Mouse (Mus musculus) urinary bladder, postnatal 4 days (tissue): Measurements from ENCODE around the gene Rtl10.

Source experiments
- DNase-seq, 2 experiments: peaks; one replicate each; pipeline ENCODE4 v3.0.0; 2021 to 2022; ENCODE audit warnings: low spot score in 2 of 2

The Rtl10 gene

DNA sequence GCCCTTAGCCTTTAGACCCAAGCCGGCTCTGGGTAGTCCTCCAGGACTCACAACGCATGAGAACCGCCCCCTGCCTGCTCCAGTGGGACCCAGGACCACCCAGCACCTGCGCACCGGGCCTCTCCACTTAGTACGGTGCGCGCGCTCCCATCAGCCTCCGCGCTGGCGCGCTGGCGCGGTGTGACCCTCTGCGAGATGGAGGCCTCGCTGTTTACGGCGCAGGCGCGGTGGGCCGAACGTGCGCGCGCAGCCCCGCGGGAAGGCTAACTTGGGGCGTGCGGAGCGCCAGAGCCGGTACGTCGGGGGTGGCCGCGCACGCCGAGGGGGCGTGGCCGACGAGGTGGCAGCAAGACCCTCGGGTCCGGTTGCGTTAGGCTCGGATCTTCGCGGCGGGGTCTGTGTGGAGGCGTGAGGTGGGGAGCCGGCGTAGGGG is at the start of gene Rtl10, which contains the start of gene Gnb1l:
TSS of gene Rtl10 (plus strand) at position 344 of the 433 bp plus-strand sequence.
TSS of gene Gnb1l (plus strand) at position 156 of the 433 bp plus-strand sequence.
- peak; percentile 92 to 96 for DNase-seq

DNA sequence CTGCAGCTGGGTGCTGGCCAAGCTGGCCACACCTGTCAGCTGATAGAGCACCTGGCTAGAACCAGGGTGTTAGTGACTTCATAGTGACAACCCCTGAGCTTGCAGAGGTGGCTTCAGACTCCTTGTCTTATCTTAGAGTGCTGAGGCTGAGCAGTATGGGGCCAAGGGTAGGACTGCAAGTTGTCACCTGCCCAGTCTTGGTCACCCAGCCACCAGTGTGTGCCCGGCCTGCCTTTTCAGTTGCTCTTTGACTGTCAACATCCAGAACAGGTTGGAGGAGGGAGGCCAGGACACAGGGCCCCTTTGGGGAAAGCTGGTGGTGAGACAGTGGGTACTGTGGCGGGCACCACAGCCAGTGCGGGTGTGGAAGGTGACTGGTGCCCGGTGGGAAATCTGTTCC is 49.7 kb upstream of the Rtl10 start:
- DNase-seq, result no peak

DNA sequence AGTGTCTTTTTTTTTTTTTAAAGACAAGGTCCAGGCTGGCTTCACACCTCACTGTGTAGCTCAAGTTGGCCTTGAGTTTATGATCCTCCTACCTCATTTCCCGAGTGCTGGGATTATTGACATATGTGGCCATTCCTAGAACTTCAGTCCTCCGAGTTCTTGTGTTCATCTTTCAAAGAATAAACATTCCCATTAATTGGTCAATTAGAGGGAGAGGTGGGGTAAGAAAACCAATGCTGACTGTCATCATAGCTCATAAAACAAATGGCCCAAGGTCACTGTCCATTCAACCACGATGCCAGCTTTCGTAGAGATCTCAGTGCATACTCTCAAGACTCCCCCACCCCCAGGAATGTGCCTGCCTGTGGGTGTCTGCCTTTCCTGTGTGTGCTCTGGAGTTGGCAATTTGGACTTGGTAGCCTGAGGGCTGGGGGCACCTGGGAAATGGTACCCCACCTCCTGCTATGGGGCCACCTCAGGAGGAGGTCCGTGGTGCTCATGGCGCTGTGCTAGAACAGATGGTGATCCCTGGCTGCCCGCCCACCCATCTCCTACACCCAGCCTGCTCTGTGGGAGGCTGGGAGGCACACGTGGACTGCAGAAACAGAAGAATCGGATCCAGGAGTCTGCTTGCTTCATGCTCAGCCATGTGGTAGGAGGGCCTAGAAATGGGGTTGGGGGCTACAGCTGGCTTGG is 47.1 kb upstream of the Rtl10 start:
- peak in 1 of 2 experiments; percentile 34 for DNase-seq

DNA sequence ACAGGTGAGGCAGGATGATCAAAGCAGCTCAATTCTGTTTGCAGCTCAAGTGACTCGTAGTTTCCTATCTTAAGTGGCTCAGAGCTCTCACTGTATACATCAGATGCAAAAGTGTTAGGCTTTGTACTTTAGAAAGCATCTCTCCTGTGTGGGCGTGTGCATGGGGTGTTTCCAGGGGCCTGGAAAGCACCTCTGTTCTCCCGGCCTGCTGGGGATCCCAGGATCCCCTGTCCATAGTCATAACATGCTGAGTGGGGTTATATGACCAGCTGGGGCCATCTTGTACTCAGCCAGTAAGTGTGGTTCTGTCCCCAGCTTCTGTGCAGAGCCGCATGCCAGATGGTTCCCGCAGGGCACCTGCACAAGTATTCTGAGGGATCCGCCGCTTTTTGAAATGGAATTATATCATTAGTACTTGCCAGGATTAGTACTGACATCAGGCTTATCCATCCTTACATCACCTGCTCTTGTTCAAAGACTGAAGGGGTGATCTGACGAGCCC is 46.3 kb upstream of the Rtl10 start:
- no peak for DNase-seq

DNA sequence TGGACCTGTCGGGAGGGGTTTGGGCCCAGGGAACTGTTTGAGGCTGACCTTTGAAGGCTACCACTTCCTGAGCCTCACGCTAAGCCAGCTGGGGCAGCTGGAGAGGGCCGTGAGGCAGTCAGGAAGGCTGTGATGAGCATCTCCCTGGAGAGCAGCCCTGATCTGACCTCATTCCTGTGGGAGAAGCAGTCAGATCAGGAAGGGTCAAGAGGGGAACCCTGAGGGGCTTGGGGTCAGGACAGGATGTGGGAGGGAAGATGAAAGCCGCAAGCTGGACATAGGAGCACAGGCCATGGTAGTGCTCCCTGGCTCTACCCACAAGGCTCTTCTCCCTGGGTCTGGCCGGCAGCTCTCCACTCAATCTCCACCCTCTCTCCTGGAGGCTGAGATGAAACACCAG is 44.9 kb upstream of the Rtl10 start:
- DNase-seq, result no peak

DNA sequence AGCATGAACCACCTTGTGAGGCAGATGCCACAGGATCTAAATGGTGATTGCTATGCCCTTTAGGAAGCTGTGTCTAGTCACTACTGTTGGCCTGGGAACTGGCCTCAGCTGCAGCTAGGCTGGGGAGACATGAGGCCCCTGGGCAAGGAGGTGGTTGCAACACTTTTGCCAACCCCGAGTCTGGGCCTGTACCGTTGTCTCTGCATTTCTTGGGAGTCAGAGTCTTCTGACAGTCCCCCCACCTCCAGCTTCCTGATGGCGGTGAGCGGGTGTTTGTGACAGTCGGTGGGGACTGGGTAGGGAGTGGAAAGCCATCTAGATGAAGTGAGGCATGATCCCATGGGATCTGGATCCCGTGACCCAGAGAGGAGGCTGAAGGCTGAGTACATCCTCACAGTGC is 43.3 kb upstream of the Rtl10 start:
- DNase-seq, result no peak

DNA sequence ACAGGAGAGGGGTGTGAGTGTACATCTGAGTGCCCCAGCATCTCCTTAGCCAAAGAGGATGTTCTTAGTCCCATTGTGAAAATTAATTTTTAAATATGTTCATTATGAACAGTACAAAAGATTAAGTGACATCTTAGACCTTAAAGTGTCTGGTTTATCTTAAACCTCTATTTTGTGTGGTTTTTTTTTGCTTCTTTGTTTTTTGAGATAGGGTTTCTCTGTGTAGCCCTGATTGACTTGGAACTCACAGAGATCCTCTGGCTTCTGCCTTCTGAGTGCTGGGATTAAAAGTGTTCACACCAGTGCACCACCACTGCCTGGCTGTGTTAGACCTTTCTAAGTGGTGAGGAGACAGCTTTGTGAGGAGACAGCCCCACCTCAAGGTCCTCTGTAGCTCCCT is 40.0 kb upstream of the Rtl10 start:
- no peak for DNase-seq

DNA sequence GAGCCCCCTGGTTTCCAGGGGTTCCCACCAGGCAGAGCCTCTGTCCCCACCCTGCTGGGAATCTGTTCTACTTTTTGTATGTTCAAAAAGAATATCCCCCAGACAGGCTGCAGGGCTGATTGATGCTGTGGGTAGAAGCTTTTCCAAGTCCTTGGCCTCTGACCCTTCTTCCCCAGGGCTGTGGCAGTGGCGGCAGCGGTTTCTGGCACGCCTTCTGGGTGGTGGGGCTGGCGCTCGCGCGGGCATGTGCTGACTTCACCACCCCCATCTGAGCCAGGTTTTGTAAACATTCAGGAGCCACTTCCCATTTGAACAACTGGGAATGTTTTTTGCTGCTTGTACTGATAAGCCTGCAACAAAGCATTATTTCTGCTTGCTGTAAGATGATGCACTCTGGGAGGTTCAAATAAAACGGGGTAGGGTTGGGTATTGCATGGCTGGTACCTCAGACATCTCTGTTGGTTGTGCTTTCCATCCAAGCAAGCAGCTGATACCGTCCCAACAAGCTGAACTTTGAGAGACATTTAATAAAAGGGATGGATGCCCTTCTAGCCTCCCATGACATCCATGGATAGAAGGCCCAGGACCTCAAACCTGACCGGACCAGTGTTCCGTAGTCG is 39.3 kb upstream of the Rtl10 start:
- no peak for DNase-seq

DNA sequence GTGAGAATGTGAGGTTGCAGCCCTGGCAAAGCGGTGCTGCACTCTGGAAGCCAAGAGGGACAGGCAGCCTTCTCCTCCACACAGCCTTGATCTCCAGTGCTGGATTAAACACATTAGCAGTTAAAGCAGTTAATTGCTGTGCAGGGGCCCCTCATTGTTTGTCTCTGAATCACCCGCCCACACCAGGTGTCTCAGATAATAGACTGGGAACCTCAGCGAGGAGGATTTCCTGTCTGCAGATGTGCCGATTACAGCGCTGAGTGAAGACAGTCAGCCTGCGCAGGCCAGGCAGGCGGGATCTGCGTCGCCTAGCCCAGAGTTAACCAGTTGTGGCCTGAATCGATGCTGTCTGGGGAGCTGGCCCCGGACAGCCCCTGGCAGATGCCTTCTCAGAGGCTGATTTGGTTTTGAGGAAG is 38.7 kb upstream of the Rtl10 start:
- DNase-seq, result peak in 1 of 2 experiments; percentile 42

DNA sequence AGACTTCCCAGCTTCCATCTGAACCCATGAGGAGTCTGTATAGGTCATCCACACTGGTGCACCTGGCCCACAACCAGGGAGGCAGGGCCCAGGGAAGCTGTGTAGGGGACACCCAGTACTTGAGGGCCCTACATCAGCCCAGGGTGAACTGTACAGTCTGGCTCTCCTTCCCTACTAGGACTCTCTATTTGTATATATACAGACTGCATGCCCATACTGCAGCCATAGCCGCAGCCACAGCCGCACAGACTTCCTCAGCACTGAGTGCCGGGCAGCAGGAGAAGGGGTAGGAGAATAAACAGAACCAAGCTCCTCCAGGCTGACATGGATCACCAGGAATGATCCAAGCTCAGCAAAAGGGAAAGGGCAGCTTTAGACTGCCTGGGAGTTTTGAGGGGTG is 37.9 kb upstream of the Rtl10 start:
- no peak for DNase-seq

DNA sequence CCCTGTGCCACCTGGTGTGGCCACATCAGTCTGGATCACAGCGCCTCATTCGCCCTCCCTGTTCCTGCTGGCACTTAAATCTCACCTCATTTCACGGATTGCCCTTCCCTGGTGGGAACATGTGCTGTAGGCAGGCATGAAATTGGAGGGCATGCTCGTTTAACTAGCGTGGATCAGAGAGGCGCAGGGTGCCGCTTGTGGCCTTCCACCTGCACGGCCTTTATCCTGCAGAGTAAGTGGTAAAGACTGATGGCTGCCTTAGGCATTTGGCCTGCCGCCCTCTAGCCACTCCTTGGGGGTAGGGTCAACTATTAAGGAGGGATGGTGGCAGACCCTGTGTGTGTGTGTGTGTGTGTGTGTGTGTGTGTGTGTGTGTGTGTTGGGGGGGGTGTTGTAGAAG is 36.7 kb upstream of the Rtl10 start:
- DNase-seq, result no peak

DNA sequence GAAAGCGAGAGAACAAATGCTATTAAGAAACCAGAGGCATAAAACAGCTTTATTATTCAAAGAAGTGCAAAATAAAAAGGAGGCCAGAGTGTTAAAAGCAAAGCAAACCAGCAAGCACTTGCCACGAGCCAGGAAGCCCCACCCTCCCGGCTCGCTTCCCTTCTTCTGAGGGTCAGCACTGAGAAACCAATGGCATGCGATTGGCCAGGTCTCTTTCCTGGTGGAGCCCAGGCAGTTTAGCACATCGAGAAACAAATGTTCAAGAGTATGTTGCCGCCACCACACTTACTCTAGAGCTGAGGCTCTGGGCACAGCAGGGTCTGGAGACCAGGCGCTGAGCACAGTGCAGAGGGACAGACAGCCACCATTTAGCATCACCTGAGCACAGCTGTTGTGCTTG is 36.1 kb upstream of the Rtl10 start:
- no peak for DNase-seq

DNA sequence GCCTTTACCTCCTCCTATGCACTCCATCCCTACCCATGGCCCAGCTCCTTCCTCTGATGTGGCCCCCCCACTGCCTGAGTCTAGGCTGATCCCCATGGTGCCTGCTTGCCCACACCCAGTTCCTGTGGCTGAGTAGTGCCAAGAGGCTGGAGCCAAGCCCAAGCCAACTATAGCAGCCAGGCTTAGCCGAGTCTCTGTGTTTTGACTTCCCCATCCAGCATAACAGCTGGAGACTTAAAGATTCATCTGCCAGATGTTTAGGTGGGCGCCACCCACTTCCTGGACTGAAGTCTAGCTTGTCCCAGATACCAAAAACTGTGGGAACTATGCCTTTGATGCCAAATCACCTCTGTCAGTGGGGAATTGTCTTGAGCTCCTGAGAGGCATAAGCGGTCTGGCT is 34.4 kb upstream of the Rtl10 start:
- DNase-seq, result no peak

DNA sequence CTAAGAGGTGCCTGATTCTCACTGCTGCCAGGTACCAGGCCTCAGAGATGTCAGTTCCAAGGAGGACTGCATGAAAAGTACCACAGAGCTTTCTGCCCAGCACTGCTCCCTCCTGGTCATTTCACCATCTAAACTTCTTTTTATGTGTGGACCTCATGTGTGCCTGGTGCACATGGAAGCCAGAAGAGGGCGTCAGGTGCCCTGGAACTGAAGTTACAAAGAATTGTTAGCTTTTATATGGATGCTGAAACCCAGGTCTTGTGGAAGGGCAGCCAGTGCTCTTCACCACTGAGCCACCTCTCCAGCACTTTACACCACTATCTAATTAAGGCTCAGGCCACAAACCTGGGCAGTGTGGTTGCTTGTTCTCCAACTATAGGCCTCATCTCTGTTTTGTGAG is 27.9 kb upstream of the Rtl10 start:
- no peak for DNase-seq

DNA sequence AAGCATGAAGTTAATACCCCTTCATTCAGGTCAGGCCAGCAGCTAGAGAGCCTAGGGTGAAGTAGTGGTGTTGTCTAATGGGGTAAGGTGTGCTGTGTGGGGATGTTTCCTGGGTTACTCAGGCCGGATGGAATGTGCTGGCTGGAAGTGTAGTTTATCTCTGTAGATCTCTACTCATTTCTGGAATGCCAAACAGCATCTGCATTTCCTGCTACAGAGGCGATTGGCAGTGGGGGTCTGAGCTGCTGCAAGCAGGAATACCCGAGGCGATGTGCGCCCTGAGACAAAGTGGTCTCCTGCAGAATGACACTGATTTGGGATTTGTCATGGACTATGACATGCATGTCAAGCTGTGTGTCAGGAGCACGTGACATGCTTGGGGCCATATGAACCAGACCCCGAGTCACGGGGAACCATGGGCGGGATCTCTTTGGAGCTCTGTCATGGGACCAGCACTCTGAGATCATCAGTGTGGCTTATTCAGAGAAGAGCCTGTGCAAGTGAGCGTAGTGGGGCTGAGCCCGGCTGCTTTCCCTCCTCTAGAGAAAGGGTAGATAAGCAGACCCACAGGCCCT is 27.2 kb upstream of the Rtl10 start:
- DNase-seq, result no peak

DNA sequence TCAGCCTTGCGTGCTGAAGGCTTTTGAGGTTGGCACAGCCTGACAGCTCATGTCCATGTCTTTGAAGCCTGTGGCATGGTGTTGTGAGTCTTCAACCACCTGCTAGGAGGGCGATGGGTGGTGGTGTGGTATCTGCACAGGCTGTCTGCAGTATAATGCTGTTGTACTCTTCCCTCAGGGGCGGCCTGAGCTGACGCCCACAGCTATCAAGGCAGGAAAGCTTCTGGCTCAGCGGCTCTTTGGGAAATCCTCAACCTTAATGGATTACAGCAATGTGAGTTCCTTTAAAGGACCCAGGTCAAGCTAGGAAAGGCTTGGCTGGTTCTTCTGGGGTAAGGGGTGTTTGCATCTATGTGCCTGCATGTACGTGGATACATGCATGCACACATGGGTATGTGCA is 26.7 kb upstream of the Rtl10 start:
- DNase-seq, result no peak

DNA sequence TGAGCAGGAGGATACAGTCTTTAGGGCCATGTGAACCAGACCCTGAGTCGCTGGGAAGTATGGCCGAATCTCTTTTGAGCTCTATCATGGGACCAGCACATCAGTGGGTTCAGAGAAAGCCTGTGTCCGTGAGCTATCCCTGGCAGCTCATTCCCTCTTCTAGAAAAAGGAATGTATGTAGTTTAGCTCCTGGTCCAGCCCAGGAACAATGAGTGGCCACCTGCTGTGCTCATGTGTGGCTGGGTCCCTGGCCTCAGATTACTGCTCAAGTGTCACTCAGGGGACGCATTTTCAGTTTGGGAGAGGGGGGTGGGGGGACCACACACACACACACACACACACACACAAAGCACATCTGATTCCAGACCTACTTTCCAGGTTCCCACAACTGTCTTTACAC is 26.3 kb upstream of the Rtl10 start:
- DNase-seq, result no peak

DNA sequence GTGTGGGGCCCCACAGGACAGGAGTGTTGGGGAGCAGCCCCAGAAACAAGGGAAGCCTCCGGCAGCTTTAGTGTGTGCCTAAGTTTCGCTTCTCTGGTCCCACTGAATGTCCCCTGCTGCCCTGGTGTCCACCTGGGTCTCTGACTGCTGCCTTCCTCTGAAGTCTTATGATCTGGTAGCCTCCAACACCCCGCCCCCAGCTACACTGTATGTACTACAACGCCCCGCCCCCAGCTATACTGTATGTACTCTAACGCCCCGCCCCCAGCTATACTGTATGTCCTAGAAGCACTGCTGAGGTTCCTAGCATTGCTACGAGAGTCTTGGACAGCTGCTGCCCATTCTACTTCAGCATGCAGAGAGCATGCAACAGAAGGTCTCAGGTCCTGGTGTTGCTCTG is 25.7 kb upstream of the Rtl10 start:
- DNase-seq, result no peak

DNA sequence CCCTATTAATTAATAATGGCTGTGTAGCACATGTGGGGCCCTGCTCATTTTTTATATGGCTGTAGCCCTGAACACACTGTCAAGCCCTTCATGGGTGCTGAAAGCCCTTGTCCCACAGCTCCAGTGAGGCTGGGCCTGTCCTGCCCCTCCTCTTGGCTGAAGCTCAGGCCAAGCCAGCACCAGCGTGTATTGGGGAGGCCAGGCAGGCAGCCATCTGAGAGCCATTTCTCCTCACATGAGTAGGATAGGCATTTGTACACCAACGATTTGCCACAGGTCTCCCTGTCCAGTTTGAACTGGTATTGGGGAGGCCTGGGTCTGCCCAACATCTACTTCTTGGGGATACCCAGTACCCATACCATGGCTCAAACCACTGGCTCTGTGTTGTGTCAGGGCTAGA is 24.7 kb upstream of the Rtl10 start:
- DNase-seq, result no peak

DNA sequence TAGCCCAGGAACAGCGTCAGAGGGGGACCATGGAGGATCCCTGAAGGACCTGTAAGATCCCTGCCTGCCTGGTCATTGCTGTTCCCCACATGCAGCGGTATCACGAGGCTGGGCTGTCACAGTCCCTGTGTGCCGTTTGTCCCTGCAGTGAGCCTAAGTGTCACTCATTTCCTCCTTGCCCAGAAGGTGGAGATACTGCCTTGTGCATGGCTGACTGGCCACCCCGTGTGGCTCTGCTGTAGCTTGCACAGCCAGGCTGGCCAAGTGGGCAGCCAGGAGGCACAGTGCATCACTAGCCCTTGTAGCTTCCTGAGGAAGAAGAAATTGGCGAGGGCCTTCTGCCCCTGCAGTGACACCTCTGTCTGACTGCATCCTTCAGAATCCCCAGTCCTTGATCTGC is 20.7 kb upstream of the Rtl10 start:
- DNase-seq, result no peak

DNA sequence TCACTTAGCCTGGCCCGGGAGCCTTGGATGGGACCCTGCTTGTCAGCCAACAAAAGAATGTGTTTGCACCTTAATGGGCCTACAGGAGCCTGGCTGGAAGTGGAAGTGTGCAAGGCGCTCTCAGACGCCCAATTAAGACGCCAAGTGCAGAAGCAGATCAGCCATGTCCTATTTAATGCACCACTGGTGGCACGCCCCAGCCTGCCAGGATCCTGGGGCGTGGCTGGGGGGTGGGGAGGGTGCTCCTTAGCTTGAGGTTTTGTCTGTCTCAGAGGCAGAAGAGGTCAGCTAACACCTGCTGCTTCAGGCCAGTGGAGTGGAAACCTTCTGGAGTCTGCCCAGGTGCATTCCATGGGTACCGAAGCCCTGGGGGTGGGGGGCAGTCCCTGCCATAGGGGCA is 19.0 kb upstream of the Rtl10 start:
- no peak for DNase-seq

DNA sequence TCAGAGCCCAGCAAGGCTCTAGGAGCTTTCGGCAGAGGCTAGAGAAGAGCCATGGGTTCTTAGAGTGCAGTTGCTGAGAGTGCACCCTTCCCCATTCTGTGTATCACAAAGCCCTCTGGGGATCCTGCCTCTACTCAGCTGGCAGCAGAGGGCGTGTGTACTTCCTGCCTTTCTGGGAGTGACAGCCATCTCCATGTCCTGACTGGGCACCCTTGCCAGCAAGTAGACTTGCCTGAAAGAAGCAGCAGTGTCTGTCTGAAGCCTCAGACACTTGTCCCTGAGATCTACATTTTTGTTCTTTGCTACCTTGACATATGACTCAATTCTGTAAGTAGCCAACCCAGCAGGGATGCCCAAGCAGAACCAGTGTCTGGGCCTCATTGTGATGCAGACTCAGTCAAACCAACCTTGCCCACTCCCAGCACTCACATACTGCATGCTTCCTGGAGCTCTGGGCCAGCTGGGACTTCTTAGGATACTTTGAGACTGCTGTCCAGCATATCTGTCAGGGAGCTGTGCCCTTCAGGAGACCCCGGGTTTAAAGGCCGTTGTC is 17.7 kb upstream of the Rtl10 start:
- DNase-seq, result no peak

DNA sequence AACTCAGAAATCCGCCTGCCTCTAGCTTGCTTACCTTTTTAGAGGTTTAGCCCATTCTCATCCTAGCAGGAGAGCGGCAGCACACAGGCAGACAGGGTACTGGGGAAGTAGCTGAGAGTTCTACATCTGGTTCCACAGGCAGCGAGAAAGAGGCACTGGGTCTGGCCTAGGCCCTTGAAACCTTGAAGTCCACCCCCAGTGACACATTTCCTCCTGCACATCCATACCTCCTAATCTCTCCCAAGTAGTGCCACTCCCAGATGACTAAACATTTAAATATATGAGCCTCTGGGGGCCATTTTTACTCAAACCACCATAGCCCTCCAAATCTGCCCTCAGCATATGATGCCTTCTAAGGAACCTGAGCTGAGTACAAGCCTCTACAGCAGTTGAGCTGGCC is 16.3 kb upstream of the Rtl10 start:
- DNase-seq, result no peak
